Mouse (Mus musculus) C3H10T1/2 (cell line): ENCODE data around the gene Tubb2a. TPM values are rescaled to one million over a fixed set of nuclear protein-coding genes. Genes with fewer than 3 reads are reported as not detected.

ENCODE experiments used
- polyA plus RNA-seq, 2 experiments: library from polyadenylated mRNA; unstranded; fragments of >200 nt; fragmentation: generic; extraction: Trizol; gene quantifications; one replicate each; pipeline ENCODE4 v1.2.1; 2012; ENCODE audit warnings: missing spikeins in 2 of 2

Tubb2a gene
- 100 to 1,000 TPM; 113 to 426 TPM for polyA plus RNA-seq

GRCm38 (mm10) chr13:34077492-34078271, at the start of gene Tubb2a:
Gene Tubb2a (minus strand): TSS chr13:34078007.

GRCm38 (mm10) chr13:34037172-34038055, 40.4 kb downstream of the Tubb2a start, which contains the start of gene Bphl:
Gene Bphl (plus strand): TSS chr13:34037597.

Other genes starting within 250 kb of the Tubb2a start
- gene Serpinb6e, start 234.6 kb downstream of the Tubb2a start, polyA plus RNA-seq = not detected
- not detected for gene Serpinb6c, start 172.3 kb downstream of the Tubb2a start, polyA plus RNA-seq
- gene Nqo2, start 113.3 kb downstream of the Tubb2a start, polyA plus RNA-seq = 10 to 100 TPM; 14.2 to 21.7 TPM
- gene Ripk1, start 75.6 kb downstream of the Tubb2a start, polyA plus RNA-seq = 10 to 100 TPM in 1 of 2 experiments, 1 to 10 TPM in 1; 1.9 to 14.3 TPM
- gene Serpinb6a, start 75.2 kb downstream of the Tubb2a start, polyA plus RNA-seq = 100 to 1,000 TPM; 126 to 299 TPM
- gene Bphl, start 40.4 kb downstream of the Tubb2a start, polyA plus RNA-seq = 10 to 100 TPM; 15.9 to 71.6 TPM
- 1 to 10 TPM in 1 of 2 experiments, under 1 TPM in 1; 0.36 to 2.4 TPM for gene Tubb2b, start 52.5 kb upstream of the Tubb2a start, polyA plus RNA-seq
- gene Psmg4, start 85.0 kb upstream of the Tubb2a start, polyA plus RNA-seq = 100 to 1,000 TPM; 192 to 205 TPM